Mouse (Mus musculus) B cell, adult 2 months (primary cell): ENCODE measurements around the gene Dysf.
"Not testable (repeated sequence)": the region's sequence is repeated elsewhere in the genome, so short reads cannot be mapped to it uniquely, and the experiment has no call there.

Experiments used
- DNase-seq, 2 experiments: peaks; one replicate each; pipeline ENCODE4 v3.0.0; 2022

Dysf gene

GRCm38 (mm10) chr6:84008363-84009171, at the start of gene Dysf:
Dysf (plus strand) TSS chr6:84008590.
- peak; percentile 16 to 22 for DNase-seq

- no peak for DNase-seq
Observed at GRCm38 (mm10) chr6:83987642-83988041, 20.7 kb upstream of the Dysf start.

- DNase-seq: no peak
Observed at GRCm38 (mm10) chr6:84002716-84003115, 5.7 kb upstream of the Dysf start.

- DNase-seq: peak; percentile 15 to 23
Observed at GRCm38 (mm10) chr6:84004295-84004694, 4.1 kb upstream of the Dysf start.

- DNase-seq: no peak
Observed at GRCm38 (mm10) chr6:84009172-84009872, 932 bp downstream of the Dysf start.

GRCm38 (mm10) chr6:84009915-84010302, 1.5 kb downstream of the Dysf start:
- no peak for DNase-seq

GRCm38 (mm10) chr6:84010303-84011225, 2.2 kb downstream of the Dysf start:
- no peak for DNase-seq

GRCm38 (mm10) chr6:84014961-84015683, 6.7 kb downstream of the Dysf start:
- DNase-seq: not testable (repeated sequence)

- DNase-seq: no peak
Observed at GRCm38 (mm10) chr6:84016851-84017250, 8.5 kb downstream of the Dysf start.

- DNase-seq: no peak
Observed at GRCm38 (mm10) chr6:84017392-84017791, 9.0 kb downstream of the Dysf start.

GRCm38 (mm10) chr6:84018906-84019550, 10.6 kb downstream of the Dysf start:
- no peak for DNase-seq

GRCm38 (mm10) chr6:84020002-84020401, 11.6 kb downstream of the Dysf start:
- no peak for DNase-seq

GRCm38 (mm10) chr6:84021990-84022389, 13.6 kb downstream of the Dysf start:
- no peak for DNase-seq

GRCm38 (mm10) chr6:84025636-84026035, 17.2 kb downstream of the Dysf start:
- DNase-seq: no peak

- DNase-seq: no peak
Observed at GRCm38 (mm10) chr6:84028791-84029190, 20.4 kb downstream of the Dysf start.

- DNase-seq: no peak
Observed at GRCm38 (mm10) chr6:84029775-84030174, 21.4 kb downstream of the Dysf start.

GRCm38 (mm10) chr6:84032516-84032915, 24.1 kb downstream of the Dysf start:
- DNase-seq: not testable (repeated sequence)

GRCm38 (mm10) chr6:84043251-84043940, 35.0 kb downstream of the Dysf start:
- DNase-seq: no peak

- DNase-seq: no peak
Observed at GRCm38 (mm10) chr6:84044679-84045078, 36.3 kb downstream of the Dysf start.

- DNase-seq: no peak
Observed at GRCm38 (mm10) chr6:84048856-84049255, 40.5 kb downstream of the Dysf start.

GRCm38 (mm10) chr6:84050238-84050637, 41.8 kb downstream of the Dysf start:
- no peak for DNase-seq
